Mouse (Mus musculus) kidney, adult 8-10 months (tissue): ENCODE measurements around the gene Dpt.
"Not testable (repeated sequence)": the region's sequence is repeated elsewhere in the genome, so short reads cannot be mapped to it uniquely, and the experiment has no call there.

Experiments
- DNase-seq, 2 experiments: peaks; one replicate each; pipeline ENCODE4 v3.0.0; 2022

The Dpt gene

DNA sequence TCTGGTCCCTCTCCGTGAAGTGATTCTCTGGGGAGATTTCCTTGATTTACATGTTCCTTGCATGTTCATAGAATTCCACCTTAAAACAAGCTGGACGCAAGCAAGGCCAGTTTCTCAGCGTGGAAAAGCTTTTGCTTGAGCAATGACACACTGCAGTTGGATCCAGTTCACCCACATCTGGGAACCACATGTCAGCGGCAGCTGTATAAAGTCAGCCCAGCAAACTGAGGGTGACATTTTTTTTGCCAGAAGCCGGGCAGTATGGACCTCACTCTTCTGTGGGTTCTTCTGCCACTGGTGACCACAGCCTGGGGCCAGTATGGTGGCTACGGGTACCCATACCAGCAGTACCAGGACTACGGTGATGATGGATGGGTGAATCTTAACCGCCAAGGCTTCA lies at the start of gene Dpt:
Dpt (plus strand) TSS at position 174 of the 400 bp plus-strand sequence.
- no peak for DNase-seq

DNA sequence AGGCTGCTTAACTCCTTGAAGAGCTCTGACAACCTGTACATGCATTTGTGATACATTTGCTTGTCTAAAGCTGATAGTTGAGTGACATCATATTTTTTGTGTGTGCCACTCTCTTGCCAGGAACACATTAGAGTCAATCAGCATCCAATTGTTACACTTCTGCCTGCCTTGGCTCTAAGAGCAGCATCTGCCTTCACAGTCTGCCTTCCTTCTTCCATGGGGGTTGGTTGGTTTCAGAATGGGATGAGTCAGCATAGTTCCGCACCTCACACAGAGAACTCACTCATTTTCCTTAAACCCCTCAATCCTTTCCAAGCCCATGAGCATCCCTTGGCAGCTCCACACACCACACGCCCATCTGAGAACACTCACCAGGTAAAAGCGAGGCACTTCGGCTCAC lies 42.7 kb upstream of the Dpt start:
- no peak for DNase-seq

DNA sequence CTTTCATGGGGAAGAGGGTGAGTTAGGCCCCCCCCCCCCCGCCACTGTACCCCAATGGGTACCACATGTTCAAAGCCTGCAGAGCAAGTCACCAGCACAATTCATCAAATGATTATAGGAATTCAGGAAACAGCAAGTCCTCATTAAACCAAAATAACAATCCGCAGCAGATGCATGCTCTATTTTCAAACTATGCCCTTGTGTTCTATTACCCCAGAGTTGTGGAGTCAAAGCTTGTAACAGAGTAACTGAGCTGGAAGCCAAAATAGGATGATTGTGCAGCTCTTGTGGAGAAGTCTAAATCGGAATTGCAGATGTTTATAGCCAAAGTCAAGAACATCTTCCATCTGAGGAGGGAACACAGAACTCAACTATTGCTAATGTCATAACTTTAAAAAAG lies 40.8 kb upstream of the Dpt start:
- no peak for DNase-seq

DNA sequence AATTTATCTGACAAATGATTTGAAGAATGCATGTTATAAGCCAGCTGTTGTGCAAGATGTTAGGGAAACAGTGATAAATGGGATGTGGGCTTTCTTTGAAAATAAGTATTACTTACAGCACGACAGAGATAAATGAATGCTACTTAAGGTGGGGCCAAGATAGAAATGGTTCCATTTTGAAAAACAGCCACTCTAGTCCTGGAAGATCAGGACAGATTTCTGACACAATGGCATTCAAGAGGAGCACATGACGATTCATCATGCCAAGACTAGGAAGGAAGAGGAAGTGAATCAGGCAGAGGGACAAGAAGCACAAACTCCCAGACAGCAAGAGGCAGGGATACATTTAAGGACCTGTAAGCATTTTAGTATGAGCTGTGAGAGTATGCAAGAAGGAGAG lies 39.5 kb upstream of the Dpt start:
- DNase-seq, result no peak

DNA sequence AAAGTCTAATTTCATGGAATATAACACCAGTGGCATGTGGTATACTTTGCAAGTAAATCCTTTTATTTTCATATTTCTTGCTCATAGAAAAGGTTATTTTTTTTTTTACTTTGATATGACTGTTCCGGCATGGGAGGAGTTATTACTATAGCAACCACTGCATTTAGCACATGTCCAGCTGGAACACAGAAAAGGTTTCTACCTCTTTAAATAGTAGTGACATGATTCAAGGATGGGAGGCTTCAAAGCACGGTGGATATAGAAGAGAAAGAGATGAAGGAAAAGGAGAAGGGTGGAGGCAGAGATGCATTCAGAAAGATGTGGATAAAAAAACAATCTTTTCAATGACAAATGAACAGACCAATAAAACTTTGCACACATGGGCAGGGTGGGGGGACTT lies 38.0 kb upstream of the Dpt start:
- DNase-seq, result no peak

DNA sequence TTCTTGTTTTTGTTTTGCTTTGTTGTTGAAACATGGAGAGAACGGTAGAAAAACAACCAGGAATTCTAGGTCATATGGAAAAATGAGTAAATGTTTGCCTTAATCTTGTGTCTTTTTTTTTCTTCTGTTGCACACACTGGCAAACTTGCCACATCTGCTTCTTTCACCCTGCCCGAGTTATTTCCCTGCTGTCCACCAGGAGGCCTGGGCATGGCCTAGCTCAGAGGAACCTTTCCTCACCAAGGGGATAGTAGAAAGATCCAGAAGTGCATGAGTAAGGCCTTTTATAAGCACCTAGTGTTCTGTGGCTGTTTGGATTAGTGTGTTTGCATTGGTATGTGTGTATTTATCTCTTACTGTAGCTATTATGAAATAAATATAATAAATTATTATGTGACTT lies 34.2 kb upstream of the Dpt start:
- peak; percentile 31 to 55 for DNase-seq

DNA sequence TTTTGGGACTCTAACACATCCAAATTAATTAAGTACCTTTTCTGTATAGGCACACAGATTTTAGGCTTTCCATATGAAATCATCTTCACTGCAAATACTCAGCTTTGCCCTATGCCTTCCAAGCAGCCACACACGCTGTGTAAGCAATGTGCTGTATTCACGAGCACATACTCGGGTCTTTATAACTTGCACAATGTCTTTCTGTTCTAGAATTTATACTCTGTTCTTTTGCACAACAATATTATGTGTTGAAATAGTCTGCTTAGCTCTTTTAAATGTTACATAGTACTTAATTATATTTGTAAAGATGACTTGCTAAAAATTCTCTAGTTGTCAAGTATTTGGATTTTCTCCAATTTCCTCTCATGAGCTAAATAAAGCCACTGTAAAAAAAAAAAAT lies 29.8 kb upstream of the Dpt start:
- no peak for DNase-seq

DNA sequence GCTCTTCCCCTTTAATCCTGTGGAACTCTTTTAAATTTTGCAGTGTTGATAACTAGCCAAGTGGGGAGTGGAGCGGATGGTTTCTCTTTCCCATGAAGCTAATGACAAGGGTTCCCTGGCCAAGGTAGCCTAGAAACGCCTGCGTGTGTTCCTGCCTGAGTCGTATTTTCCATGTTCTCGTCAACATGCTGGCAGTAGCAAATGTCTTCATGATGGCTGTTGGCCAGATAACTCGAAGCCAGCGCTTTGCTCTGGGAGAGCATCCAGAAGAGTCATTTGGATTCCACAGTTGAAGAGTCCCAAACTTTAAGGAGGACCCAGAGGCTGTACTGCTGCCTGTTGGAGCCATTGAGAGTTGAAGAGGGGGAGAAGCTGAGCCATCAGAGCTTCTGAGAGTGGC lies 25.8 kb upstream of the Dpt start:
- DNase-seq, result peak; percentile 37 to 41

DNA sequence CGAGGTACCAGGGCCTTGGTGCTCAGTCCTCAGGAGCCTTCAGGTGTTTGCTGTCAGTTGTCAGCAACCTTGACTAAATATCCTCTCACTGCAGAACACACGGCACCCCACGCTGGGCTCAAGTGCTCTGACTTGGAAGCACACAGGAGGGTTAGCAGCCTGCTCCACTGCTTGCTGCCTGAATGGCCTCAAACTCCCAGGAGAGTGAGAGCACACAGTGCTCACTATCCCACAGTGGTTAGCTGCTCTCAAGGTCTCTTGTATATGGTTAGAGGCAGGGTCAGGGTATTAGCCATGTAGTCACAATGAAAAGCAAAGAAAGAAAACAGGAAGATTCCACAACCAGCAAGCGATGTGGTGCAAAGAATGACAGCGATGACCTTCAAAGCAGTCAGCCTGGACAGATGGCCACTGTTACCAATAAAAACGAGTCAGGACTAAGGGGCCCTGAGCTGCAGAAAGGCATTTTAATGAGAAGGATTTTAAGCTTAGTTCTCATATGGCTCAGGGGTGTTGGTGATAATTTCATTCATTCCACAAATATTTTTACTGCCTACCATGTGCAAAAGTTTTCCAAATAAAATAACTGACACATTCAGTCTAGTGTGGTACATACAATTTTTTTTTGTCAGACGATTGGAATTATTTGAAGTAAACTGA lies 15.5 kb upstream of the Dpt start:
- no peak for DNase-seq

DNA sequence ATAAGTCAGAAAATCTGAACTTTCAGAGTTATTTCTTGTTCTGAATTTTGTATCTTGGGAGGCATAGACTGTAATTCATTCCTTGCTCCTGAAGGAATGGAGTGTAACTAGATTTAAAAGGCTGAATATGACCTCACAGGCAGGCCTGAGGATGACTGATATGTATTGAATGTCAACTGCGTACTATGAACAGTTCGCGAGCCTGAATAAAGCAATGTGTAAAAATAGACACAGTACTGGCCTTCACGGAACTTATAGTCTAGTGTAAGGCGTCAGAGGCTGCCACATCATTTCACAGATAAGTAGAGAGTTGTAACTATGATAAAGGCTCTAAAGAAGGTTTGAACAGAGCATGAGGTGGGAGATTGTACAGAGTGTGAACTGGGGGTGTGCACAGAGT lies 10.3 kb upstream of the Dpt start:
- no peak for DNase-seq

DNA sequence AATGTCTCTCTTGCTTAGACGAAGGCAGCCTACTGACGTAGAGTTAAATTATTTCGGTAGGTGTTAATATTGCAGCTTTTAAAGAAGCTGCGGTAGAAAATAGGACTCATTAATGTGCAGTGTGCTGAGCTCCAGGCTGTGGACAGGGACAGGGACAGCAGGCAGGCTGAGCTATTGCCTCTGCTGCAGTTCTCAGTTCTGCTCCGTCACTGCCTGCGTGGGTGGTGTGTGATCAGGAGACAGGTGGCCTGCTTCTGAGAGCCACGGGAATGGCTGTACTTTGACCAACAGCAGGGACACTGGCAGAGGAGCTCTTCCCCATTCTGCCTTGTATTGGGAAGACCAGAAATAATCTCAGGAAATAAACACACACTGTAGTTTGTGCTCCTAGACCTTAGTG lies 8.7 kb upstream of the Dpt start:
- DNase-seq, result peak in 1 of 2 experiments; percentile 20

DNA sequence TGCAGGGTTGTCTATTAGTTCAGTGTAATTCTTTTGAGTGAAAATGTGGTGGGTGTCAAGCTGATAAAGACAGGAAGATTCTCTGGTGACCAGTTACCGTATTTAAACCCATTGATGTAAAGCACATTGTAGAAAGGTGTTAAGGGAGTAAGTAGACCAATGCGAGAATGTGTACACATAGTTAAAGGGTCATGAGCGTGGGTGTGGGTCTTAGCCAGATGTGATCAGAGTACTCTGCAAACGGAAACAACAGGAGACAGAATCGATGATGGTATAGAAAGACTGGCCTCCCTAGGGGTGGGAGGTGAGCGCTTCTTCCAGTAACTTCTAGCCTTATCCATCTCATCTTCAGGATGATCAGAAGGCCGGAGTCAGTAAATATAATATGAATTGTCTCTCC lies 8.2 kb upstream of the Dpt start:
- no peak for DNase-seq

DNA sequence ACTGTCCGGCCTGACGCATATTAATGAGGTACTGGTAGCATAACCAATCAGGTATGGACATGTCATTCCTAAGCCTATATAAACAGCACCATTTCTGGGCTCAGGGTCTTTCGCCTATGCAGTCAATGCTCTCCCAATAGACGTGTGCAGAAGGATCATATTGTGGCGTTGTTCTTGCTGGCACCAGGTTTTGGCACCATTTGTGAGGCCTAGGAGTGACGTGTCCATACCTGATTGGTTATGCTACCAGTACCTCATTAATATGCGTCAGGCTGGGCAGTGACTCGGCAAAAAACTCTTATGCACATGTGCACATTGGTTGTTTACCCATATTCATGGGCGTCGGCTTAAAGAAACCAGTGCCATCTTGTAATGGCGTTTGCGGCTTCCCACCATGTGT lies 6.1 kb upstream of the Dpt start:
- not testable (repeated sequence) for DNase-seq

DNA sequence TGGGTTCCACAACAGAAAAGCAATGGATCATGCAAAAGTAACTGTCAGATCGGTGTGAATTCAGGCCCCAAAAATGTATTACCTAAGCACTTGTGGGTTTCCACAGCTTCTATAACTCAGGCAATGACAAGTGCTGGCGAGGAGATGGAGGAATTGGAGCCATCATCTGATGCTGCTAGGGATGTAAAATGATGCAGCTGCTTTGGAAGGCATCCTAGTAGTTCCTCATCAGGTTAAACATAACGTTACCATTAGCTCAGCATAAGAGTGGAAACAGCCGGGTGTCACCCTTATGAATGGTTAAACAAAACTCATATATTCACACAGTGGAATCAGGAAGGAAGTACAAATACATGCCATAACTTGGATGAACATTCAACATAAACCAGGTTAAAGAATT lies 3.4 kb upstream of the Dpt start:
- DNase-seq, result no peak

DNA sequence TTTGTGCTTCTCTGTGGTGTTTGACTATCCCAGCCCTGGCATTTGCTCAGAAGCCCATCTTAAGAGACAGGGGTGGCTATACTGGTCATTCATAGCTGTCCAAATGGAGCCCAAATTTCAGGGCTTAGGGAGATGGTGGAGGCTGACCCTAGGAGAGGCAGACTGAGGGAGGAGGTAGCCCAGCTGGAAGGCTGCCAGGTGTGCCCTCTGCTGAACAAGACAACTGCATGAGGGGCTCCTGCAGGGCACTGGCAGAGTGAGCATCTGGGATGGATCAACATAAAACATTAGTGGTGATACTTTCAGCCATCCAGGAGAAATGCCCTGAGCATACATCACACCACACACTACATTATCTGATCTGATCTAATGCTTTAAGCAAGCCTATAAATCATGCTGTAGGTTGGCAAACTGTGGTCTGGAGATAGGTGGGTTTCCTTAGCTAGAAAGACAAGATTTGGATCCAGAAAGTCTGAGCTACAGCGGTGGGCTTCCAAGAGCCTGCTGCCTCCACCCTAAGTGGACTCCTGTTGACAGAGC lies 1.4 kb downstream of the Dpt start:
- no peak for DNase-seq

DNA sequence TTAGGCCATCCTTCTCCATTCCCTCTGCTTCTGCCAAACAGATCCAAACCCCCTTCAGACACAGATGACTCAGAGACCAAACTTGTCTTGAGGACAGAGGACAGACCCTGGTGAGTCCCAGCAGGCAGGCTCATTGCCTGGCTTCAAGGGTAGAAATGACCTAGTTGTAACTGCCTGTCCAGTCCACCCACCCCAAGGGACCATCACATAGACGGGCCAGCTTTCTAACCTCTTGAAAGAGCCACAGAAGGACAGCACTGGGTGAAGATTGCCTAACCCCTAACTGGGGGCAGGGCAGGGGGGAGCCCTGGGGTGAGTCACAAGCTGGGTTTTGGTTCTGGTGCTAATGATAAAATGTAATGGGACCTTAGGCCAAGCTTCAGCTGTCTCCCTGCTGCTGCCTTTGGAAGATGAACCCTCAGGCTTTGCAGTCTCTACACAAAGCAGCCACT lies 2.1 kb downstream of the Dpt start:
- DNase-seq, result peak in 1 of 2 experiments; percentile 27

DNA sequence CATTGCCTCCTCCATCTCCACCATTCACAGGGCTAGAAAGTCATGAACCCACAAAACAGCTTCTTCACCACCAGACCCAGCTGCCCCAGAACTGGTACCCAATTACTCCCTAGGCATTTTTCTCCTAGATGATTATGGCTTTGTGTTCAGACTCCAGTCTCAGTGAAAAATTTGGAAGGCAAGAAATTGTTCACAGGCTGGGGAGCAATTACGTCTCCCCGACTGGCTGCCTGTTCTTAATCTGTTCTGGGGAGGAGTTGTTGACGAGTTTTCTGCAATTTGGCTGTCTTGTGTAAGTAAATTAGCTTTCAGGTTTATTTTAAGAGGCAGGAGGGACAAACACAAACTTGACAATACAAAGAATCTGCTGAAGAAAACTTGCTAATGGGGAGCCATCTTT lies 2.7 kb downstream of the Dpt start:
- DNase-seq, result no peak

DNA sequence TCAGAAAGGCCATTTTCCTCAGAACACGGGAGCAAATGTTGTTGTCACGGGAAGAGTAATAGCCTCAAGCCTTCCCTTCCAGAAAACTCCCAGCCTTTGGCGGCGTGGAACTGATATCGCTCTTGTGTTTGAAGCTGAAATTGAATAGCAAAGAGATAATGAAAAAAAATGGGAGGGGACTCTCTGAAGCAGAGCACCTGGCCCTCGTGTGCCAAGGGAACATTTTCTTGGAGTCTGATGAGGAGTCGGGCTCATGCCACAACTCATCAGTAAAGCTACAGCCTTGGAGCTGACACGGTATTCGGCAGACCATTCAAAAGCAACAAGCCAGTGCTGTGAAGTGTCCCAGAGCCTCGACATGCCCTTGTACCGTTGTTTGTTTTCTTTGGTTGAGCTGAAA lies 7.8 kb downstream of the Dpt start:
- DNase-seq, result no peak

DNA sequence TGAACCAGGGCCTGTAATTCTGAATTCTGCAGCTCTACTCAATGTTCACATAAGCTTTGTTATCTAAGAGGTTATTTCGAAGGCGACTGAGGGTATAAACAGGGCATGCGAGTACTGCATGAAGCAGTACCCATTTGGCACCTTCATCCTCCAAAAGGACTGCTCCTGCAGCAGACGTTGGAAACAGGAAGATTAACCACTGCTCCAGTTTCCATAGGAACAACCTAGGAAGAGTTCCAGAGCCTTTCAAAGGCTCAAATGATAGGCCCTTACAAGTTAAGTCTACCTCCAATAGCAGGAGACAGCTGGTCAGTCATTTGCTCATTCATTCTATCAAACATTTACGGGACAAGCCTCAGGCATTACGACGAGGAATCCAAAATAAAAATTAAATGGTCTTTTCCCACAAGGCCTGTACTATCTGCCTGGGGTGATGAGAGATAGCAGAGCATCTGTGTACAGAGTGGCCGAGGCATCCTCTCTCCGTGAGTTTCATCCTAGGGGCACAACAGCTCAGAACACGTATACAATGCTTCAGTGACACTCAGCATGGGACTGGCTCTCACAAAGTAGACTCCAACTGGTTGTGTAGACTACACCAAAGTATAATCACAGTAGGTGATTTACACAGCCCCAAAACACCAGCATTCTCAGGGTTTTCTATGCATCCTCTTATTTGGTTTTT lies 8.4 kb downstream of the Dpt start:
- no peak for DNase-seq

DNA sequence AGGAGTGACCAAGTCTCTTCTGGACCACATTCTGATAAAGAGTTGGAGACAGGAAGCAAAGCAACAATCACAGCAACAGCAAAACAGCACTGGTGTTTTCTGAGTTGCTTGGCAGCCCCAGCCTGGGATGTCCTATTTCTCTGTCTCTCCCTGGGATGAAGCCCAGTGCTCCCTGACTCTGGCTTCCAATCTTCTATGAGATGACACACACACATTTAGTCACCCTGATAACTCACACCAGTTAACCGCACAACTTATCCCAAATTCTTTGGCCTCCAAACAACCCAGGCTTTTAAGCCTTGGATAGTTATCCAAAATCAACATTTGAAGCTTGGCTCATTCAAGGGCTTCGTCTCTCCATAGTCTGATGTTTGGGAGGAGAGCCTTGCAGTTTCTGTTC lies 12.9 kb downstream of the Dpt start:
- no peak for DNase-seq

DNA sequence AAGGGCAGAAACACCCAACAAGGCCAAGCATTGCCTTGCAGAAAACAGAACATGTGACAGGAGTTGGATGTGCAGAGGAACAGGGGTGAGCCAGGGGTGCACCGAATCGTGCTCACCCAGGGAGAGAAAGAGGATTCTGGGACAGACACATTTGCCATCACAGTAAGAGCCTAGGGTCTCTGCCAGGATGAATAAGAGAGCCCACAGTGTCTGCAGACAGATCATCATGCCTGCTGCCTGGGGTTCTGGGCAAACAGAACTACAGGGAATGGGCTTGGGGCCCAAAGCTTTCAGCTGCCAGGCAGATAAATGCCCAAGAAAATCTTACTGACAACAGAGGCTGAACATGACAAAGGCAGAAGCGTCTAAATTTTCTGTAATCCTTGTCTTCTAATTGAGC lies 14.9 kb downstream of the Dpt start:
- no peak for DNase-seq

DNA sequence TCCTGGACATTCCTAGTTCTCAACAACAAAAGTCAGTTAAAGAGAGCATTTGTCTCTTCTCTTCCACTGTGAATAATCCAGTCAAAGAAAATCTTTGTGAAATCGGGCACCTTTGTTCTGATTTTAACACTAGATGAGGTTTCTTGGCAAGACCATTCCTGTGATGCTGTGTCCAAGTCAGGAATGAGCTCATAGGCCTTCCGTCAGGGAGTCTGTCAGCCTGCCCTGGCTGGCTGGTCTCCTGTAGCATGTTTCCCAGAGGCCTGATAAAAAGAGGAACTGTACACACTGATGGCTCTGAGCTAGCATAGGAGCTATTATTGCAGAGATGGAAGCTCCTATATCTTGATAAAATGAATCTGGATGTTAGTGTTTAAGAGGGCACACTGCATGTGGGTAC lies 17.8 kb downstream of the Dpt start:
- no peak for DNase-seq

DNA sequence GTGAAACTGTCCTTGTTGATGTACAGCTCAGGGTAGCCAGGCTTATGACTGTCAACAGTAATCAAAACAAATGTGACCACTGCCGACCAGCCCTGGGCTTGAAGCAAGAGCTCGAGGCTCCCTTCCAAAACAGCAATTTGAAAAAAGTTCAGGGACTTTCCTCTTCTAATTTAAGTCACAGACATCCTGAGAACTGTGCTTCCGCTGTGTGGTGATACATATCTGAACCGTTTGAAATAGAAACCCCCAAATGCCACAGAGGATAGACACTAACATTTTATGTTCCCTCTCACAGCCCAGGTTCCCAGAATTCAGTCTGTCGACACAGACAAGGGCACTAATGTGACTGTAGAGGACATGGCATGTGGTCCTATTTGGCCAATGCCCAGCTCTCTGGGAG lies 18.9 kb downstream of the Dpt start:
- no peak for DNase-seq

DNA sequence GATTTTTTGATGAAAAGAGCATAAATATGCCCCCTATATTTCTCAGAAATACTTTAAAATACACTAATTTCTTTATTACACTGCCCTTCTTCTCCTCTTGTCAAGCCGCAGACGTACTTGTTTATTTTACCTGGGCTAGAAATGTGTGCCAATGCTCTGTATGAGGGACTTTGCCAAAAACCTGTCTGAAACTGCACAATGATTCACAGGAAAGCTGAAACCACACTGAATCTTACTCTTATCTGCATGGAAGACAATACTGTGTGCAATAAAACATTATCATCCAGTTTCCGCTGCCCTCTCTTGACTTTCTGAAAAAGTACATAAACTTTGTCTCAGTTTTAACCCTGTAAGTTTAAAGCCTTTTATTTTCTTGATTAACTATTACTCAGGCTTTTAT lies 20.9 kb downstream of the Dpt start:
- no peak for DNase-seq

DNA sequence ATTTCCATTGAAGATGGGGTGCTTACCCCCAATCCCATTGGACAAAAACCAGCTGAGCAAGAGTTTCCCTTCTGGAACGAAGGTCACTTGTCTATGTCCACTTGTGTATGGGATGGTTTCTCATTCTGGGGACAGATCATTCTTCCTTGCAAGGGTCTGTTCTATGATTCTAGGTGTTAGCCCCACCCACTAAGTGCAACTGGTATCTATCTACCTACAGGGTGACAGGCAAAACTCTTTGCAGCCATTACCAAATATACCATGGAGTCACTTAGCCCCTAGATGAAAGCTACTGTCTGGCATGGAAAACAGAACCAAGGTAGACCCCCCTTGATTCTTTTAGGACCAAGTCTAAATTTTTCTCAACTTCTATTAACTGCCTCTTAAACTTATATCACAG lies 24.9 kb downstream of the Dpt start:
- DNase-seq, result no peak
